Comparison of ENCODE assay signal across 18 mouse cellular contexts in the genomic region with DNA sequence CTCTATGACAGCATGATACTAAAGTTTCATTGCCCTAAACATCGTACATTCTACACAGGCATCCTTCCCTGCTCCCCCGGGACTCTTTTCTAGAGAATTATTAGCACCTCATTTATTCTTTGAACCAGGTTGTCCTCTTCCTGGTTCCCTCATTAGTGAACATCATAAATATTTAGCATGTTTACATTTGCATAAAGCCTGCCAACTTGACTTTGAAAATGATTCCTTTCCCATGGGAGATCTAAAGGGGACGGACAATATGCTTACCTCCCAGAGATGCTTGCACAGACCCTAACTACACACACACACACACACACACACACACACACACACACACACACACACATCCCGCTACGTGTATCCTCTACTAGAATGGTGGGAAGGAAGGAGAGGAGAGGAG.
"Had no signal": no experiment of that assay in that cellular context is flagged by ENCODE, and none has a peak within 500 bp of the region (broad histone marks: within the 10 kb centered on the region; RNA-seq: fewer than 3 reads in every experiment).

No protein-coding gene starts in this region.

- ATAC-seq: liver, embryonic 12.5 days; lung, postnatal 0 days; midbrain, embryonic 15.5 days had no signal

- H3K27me3 ChIP-seq: midbrain, embryonic 12.5 days; midbrain, embryonic 15.5 days; neural tube, embryonic 13.5 days; neural tube, embryonic 15.5 days had no signal

- H3K4me2 ChIP-seq: liver, embryonic 12.5 days; midbrain, embryonic 12.5 days; midbrain, embryonic 15.5 days; neural tube, embryonic 13.5 days; neural tube, embryonic 15.5 days had no signal

- H3K9ac ChIP-seq: liver, embryonic 12.5 days; liver, embryonic 14.5 days; midbrain, embryonic 12.5 days; midbrain, embryonic 15.5 days; neural tube, embryonic 13.5 days; neural tube, embryonic 15.5 days had no signal

- H3K4me3 ChIP-seq: liver, embryonic 12.5 days; midbrain, embryonic 10.5 days; midbrain, embryonic 12.5 days; midbrain, embryonic 15.5 days; myocyte; neural tube, embryonic 13.5 days; neural tube, embryonic 15.5 days had no signal

- H3K9me3 ChIP-seq: liver, embryonic 12.5 days; midbrain, embryonic 10.5 days; midbrain, embryonic 12.5 days; midbrain, embryonic 15.5 days; neural tube, embryonic 13.5 days; neural tube, embryonic 15.5 days had no signal

- H3K36me3 ChIP-seq: liver, embryonic 12.5 days; midbrain, embryonic 10.5 days; midbrain, embryonic 12.5 days; midbrain, embryonic 15.5 days; neural tube, embryonic 13.5 days; neural tube, embryonic 15.5 days had no signal

- H3K4me1 ChIP-seq: liver, embryonic 12.5 days had no signal

- H3K27ac ChIP-seq: liver, embryonic 12.5 days; liver, embryonic 14.5 days; midbrain, embryonic 10.5 days; midbrain, embryonic 12.5 days; midbrain, embryonic 15.5 days; neural tube, embryonic 13.5 days; neural tube, embryonic 15.5 days had no signal

- DNase-seq: lung, adult 18-20 months; retina, postnatal 1 day; right cerebral cortex, adult 18-20 months; right cerebral cortex, postnatal 25 days; right cerebral cortex, postnatal 4 days; spleen, adult 18-20 months; thymus, adult 18-20 months; thymus, postnatal 14 days; thymus, postnatal 36 days had no signal
